Mouse (Mus musculus) limb, embryonic 15.5 days (tissue): ENCODE data around the gene Nlk. TPM values are rescaled to one million over a fixed set of nuclear protein-coding genes. Genes with fewer than 3 reads are reported as not detected.

Source experiments
- ATAC-seq: fragments of 200-750 bp; cut with Nextera tagmentation; 2 replicates; pipeline ENCODE4 v1.8.0; 2017; ENCODE audit warnings: low read depth, moderate TSS enrichment; ENCODE audit not compliant: insufficient number of reproducible peaks, low FRiP score, low TSS enrichment
- H3K27ac ChIP-seq: fragments of 300-500 bp; sonication (generic); 2 replicates; pipeline ENCODE4 v1.5.1; 2015; ENCODE audit warnings: moderate library complexity, mild to moderate bottlenecking, inconsistent platforms
- H3K27me3 ChIP-seq: fragments of 300-500 bp; sonication (generic); 2 replicates; pipeline ENCODE4 v1.6.1; 2015; ENCODE audit warnings: inconsistent platforms
- H3K36me3 ChIP-seq: fragments of 300-500 bp; sonication (generic); 2 replicates; pipeline ENCODE4 v1.6.1; 2015; ENCODE audit warnings: inconsistent platforms
- H3K4me1 ChIP-seq: fragments of 300-500 bp; sonication (generic); 2 replicates; pipeline ENCODE4 v1.6.1; 2015; ENCODE audit warnings: inconsistent platforms
- H3K4me2 ChIP-seq: fragments of 300-500 bp; sonication (generic); 2 replicates; pipeline ENCODE4 v1.6.1; 2015; ENCODE audit warnings: mild to moderate bottlenecking, inconsistent platforms
- H3K4me3 ChIP-seq: fragments of 300-500 bp; sonication (generic); 2 replicates; pipeline ENCODE4 v1.5.1; 2015; ENCODE audit warnings: mild to moderate bottlenecking, inconsistent platforms
- H3K9ac ChIP-seq: fragments of 300-500 bp; sonication (generic); 2 replicates; pipeline ENCODE4 v1.6.1; 2015; ENCODE audit warnings: inconsistent platforms
- H3K9me3 ChIP-seq: fragments of 300-500 bp; sonication (generic); 2 replicates; pipeline ENCODE4 v1.6.1; 2016; ENCODE audit warnings: inconsistent platforms
- WGBS: fragments of 180-500 bp; shearing (Covaris S2); methylation state at CpG from one replicate; pipeline ENCODE4 v1.1.7; 2015; 5-methylcytosine and 5-hydroxymethylcytosine counted together
- polyA plus RNA-seq: library from polyadenylated mRNA; unstranded; fragments of >200 nt; fragmentation: Nextera tagmentation; extraction: Ambion mirVana; gene quantifications from 2 replicates; pipeline ENCODE4 v1.2.1, GENCODE M21; 2015

The Nlk gene
- polyA plus RNA-seq, 1 experiment from 2014 or later: 9.5 TPM

- ATAC-seq: no peak
- Histone ChIP-seq H3K36me3 (no peaks in the 10 kb centered on the region), H3K4me2 (no peak overlapping the region), H3K4me3 (no peak overlapping the region), H3K9me3 (no peaks in the 10 kb centered on the region), H3K9ac (no peak overlapping the region), H3K27me3 (no peaks in the 10 kb centered on the region), H3K4me1 (no peaks in the 10 kb centered on the region), H3K27ac (no peak overlapping the region)
- WGBS: 60% methylated on average over 8 of the region's 8 CpGs
These were observed 139.9 kb downstream of the Nlk start for GRCm38 (mm10) chr11:78557241-78557640.

- Histone ChIP-seq H3K27ac (no peak overlapping the region), H3K36me3 (no peaks in the 10 kb centered on the region), H3K27me3 (no peaks in the 10 kb centered on the region), H3K9me3 (no peaks in the 10 kb centered on the region), H3K4me2 (no peak overlapping the region), H3K4me3 (no peak overlapping the region), H3K4me1 (peaks cover 2% of the 10 kb centered on the region; the same call in 1 of the 2 replicates), H3K9ac (no peak overlapping the region)
- 79% methylated on average over 4 of the region's 4 CpGs for WGBS
- ATAC-seq: no peak
These were observed 141.1 kb downstream of the Nlk start for GRCm38 (mm10) chr11:78556070-78556469.

GRCm38 (mm10) chr11:78555623-78556022 lies 141.6 kb downstream of the Nlk start:
- Histone ChIP-seq H3K9me3 (no peaks in the 10 kb centered on the region), H3K27ac (no peak overlapping the region), H3K4me3 (no peak overlapping the region), H3K4me2 (no peak overlapping the region), H3K36me3 (no peaks in the 10 kb centered on the region), H3K4me1 (peaks cover 2% of the 10 kb centered on the region; the same call in 1 of the 2 replicates), H3K9ac (no peak overlapping the region), H3K27me3 (no peaks in the 10 kb centered on the region)
- no peak for ATAC-seq
- 79% methylated on average over 3 of the region's 3 CpGs for WGBS

- ATAC-seq: peak; percentile 65
- H3K36me3 ChIP-seq: no peaks in the 10 kb centered on the region
- 31% methylated on average over 6 of the region's 6 CpGs for WGBS
- H3K4me3 ChIP-seq: peak overlapping the region; percentile 73
- H3K4me2 ChIP-seq: peak overlapping the region; percentile 74
- H3K27me3 ChIP-seq: no peaks in the 10 kb centered on the region
- H3K9ac ChIP-seq: peak overlapping the region; percentile 44; the same call in 1 of the 2 replicates
- peaks cover 18% of the 10 kb centered on the region for H3K4me1 ChIP-seq
- no peaks in the 10 kb centered on the region for H3K9me3 ChIP-seq
- peak overlapping the region; percentile 88 for H3K27ac ChIP-seq
These were observed 146.1 kb downstream of the Nlk start for GRCm38 (mm10) chr11:78551059-78551398.

- under 1% methylated on average over 60 of the region's 60 CpGs for WGBS
- H3K27me3 ChIP-seq: no peaks in the 10 kb centered on the region
- peak within 1 kb of the TSS; percentile 88 for H3K27ac ChIP-seq
- peak; percentile 99 for ATAC-seq
- peak within 1 kb of the TSS; percentile 63 for H3K9ac ChIP-seq
- peaks cover 18% of the 10 kb centered on the region for H3K4me1 ChIP-seq
- peaks cover under 1% of the 10 kb centered on the region for H3K36me3 ChIP-seq
- peak within 1 kb of the TSS; percentile 74 for H3K4me2 ChIP-seq
- peak within 1 kb of the TSS; percentile 73 for H3K4me3 ChIP-seq
- H3K9me3 ChIP-seq: no peaks in the 10 kb centered on the region
These were observed 146.8 kb downstream of the Nlk start, which contains the start of gene Tmem97 for GRCm38 (mm10) chr11:78550168-78551058. Tmem97 (minus strand) TSS chr11:78550777.

- peak overlapping the region; percentile 63; the same call in 1 of the 2 replicates for H3K9ac ChIP-seq
- H3K9me3 ChIP-seq: no peaks in the 10 kb centered on the region
- H3K4me3 ChIP-seq: peak overlapping the region; percentile 73
- 0 out of 2 replicates have a peak overlapping the region, but pooled peaks have one; percentile 83 for H3K27ac ChIP-seq
- ATAC-seq: no peak
- peak overlapping the region; percentile 74 for H3K4me2 ChIP-seq
- WGBS: 5% methylated on average over 5 of the region's 5 CpGs
- H3K36me3 ChIP-seq: peaks cover 8% of the 10 kb centered on the region
- peaks cover 18% of the 10 kb centered on the region for H3K4me1 ChIP-seq
- H3K27me3 ChIP-seq: no peaks in the 10 kb centered on the region
These were observed 147.6 kb downstream of the Nlk start for GRCm38 (mm10) chr11:78549491-78549987.

GRCm38 (mm10) chr11:78547718-78548460 lies 149.3 kb downstream of the Nlk start:
- Histone ChIP-seq H3K4me2 (no peak overlapping the region), H3K36me3 (peaks cover 18% of the 10 kb centered on the region), H3K4me1 (peaks cover 18% of the 10 kb centered on the region), H3K27me3 (no peaks in the 10 kb centered on the region), H3K9me3 (no peaks in the 10 kb centered on the region), H3K27ac (no peak overlapping the region), H3K4me3 (no peak overlapping the region), H3K9ac (no peak overlapping the region)
- WGBS: 72% methylated on average over 2 of the region's 2 CpGs
- ATAC-seq: no peak

GRCm38 (mm10) chr11:78545181-78545580 lies 152.0 kb downstream of the Nlk start:
- Histone ChIP-seq H3K9me3 (no peaks in the 10 kb centered on the region), H3K9ac (no peak overlapping the region), H3K4me2 (no peak overlapping the region), H3K36me3 (peaks cover 41% of the 10 kb centered on the region), H3K4me3 (no peak overlapping the region), H3K4me1 (peaks cover 16% of the 10 kb centered on the region), H3K27ac (no peak overlapping the region), H3K27me3 (no peaks in the 10 kb centered on the region)
- WGBS: 67% methylated on average over 8 of the region's 8 CpGs
- no peak for ATAC-seq

- H3K27ac ChIP-seq: no peak overlapping the region
- WGBS: 90% methylated on average over 7 of the region's 7 CpGs
- H3K27me3 ChIP-seq: no peaks in the 10 kb centered on the region
- H3K9me3 ChIP-seq: no peaks in the 10 kb centered on the region
- H3K4me3 ChIP-seq: no peak overlapping the region
- H3K4me2 ChIP-seq: no peak overlapping the region
- H3K9ac ChIP-seq: no peak overlapping the region
- ATAC-seq: no peak
- H3K36me3 ChIP-seq: peaks cover 47% of the 10 kb centered on the region
- peaks cover 13% of the 10 kb centered on the region for H3K4me1 ChIP-seq
These were observed 152.6 kb downstream of the Nlk start for GRCm38 (mm10) chr11:78544449-78545111.

GRCm38 (mm10) chr11:78540358-78540757 lies 156.8 kb downstream of the Nlk start:
- Histone ChIP-seq H3K27me3 (no peaks in the 10 kb centered on the region), H3K27ac (peak overlapping the region; percentile 47; the same call in 1 of the 2 replicates), H3K4me1 (peaks cover 12% of the 10 kb centered on the region), H3K4me3 (no peak overlapping the region), H3K9me3 (no peaks in the 10 kb centered on the region), H3K9ac (no peak overlapping the region), H3K36me3 (peaks cover 62% of the 10 kb centered on the region), H3K4me2 (no peak overlapping the region)
- 66% methylated on average over 3 of the region's 3 CpGs for WGBS
- no peak for ATAC-seq

- WGBS: 2% methylated on average over 14 of the region's 14 CpGs
- Histone ChIP-seq H3K4me1 (peaks cover 22% of the 10 kb centered on the region), H3K36me3 (peaks cover 45% of the 10 kb centered on the region), H3K27me3 (no peaks in the 10 kb centered on the region), H3K27ac (peak overlapping the region; percentile 95), H3K9ac (peak overlapping the region; percentile 87), H3K4me2 (peak overlapping the region; percentile 66), H3K9me3 (no peaks in the 10 kb centered on the region), H3K4me3 (peak overlapping the region; percentile 85)
- ATAC-seq: no peak
These were observed 160.5 kb downstream of the Nlk start for GRCm38 (mm10) chr11:78536690-78537084.
